Mouse (Mus musculus) mature B cell (primary cell): ENCODE results near the gene Golga7b.

ENCODE experiments used
- in situ Hi-C: fragments of 300-500 bp; cut with MboI; formaldehyde crosslinking; loops from 2 replicates; pipeline ENCODE4 v1.14.3; 2019

Golga7b gene

GRCm38 (mm10) chr19:42247519-42247918, at the start of gene Golga7b:
Gene Golga7b, plus strand, starts transcription at chr19:42247574.
- in situ Hi-C loops = no loop called here

GRCm38 (mm10) chr19:42198026-42198425, 49.3 kb upstream of the Golga7b start:
- in situ Hi-C loops = no loop called here

GRCm38 (mm10) chr19:42201696-42202381, 45.5 kb upstream of the Golga7b start, which contains the start of gene Sfrp5:
Gene Sfrp5, minus strand, starts transcription at chr19:42202252.
- in situ Hi-C loops = no loop called here

GRCm38 (mm10) chr19:42202467-42202866, 44.9 kb upstream of the Golga7b start:
- in situ Hi-C loops = no loop called here

- in situ Hi-C loops = no loop called here
Measured at GRCm38 (mm10) chr19:42204306-42204705, 43.1 kb upstream of the Golga7b start.

- in situ Hi-C loops = no loop called here
Measured at GRCm38 (mm10) chr19:42205201-42205600, 42.2 kb upstream of the Golga7b start.

GRCm38 (mm10) chr19:42209485-42209884, 37.9 kb upstream of the Golga7b start:
- in situ Hi-C loops = no loop called here

- in situ Hi-C loops = no loop called here
Measured at GRCm38 (mm10) chr19:42209976-42210375, 37.4 kb upstream of the Golga7b start.

- in situ Hi-C loops = no loop called here
Measured at GRCm38 (mm10) chr19:42211936-42212335, 35.4 kb upstream of the Golga7b start.

- in situ Hi-C loops = no loop called here
Measured at GRCm38 (mm10) chr19:42214601-42215000, 32.8 kb upstream of the Golga7b start.

GRCm38 (mm10) chr19:42216699-42217373, 30.5 kb upstream of the Golga7b start:
- in situ Hi-C loops = no loop called here

GRCm38 (mm10) chr19:42217374-42217763, 30.0 kb upstream of the Golga7b start:
- in situ Hi-C loops = no loop called here

- in situ Hi-C loops = no loop called here
Measured at GRCm38 (mm10) chr19:42226451-42226850, 20.9 kb upstream of the Golga7b start.

GRCm38 (mm10) chr19:42229499-42230287, 17.7 kb upstream of the Golga7b start:
- in situ Hi-C loops = no loop called here

GRCm38 (mm10) chr19:42230288-42230568, 17.1 kb upstream of the Golga7b start:
- in situ Hi-C loops = no loop called here

- in situ Hi-C loops = no loop called here
Measured at GRCm38 (mm10) chr19:42230986-42231385, 16.4 kb upstream of the Golga7b start.

GRCm38 (mm10) chr19:42237602-42238340, 9.6 kb upstream of the Golga7b start:
- in situ Hi-C loops = no loop called here

- in situ Hi-C loops = no loop called here
Measured at GRCm38 (mm10) chr19:42238341-42238715, 9.0 kb upstream of the Golga7b start.

GRCm38 (mm10) chr19:42240881-42241280, 6.5 kb upstream of the Golga7b start:
- in situ Hi-C loops = no loop called here

- in situ Hi-C loops = no loop called here
Measured at GRCm38 (mm10) chr19:42243401-42243800, 4.0 kb upstream of the Golga7b start.

- in situ Hi-C loops = no loop called here
Measured at GRCm38 (mm10) chr19:42246626-42247025, 748 bp upstream of the Golga7b start.
